Mouse (Mus musculus) gastrocnemius, adult 2 months (tissue): ENCODE data around the gene Srm. TPM values are rescaled to one million over a fixed set of nuclear protein-coding genes. Genes with fewer than 3 reads are reported as not detected.

Experiments used
- DNase-seq: peaks from one replicate; pipeline ENCODE4 v3.0.0; 2022
- H3K27ac ChIP-seq: fragments of 200-600 bp; 2 replicates; pipeline ENCODE4 v1.8.1; 2022; ENCODE audit warnings: mild to moderate bottlenecking
- H3K4me3 ChIP-seq: fragments of 200-600 bp; 2 replicates; pipeline ENCODE4 v1.8.1; 2022; ENCODE audit warnings: mild to moderate bottlenecking, moderate library complexity
- CTCF ChIP-seq: fragments of 200-600 bp; IDR thresholded peaks from 2 replicates; pipeline ENCODE4 v1.8.1; 2022; ENCODE audit warnings: antibody characterized with exemption, mild to moderate bottlenecking, moderate library complexity
- intact Hi-C: fragments of 180-260 bp; cut with DNase I; formaldehyde crosslinking; loops from one replicate; pipeline ENCODE4 v1.15.1; 2025
- total RNA-seq, 2 experiments: library from RNA; stranded (reverse); gene quantifications; 2 replicates each; pipeline ENCODE4 v1.2.3; 2021

Gene Srm
- total RNA-seq, 2 experiments from 2014 or later = 12.0 to 12.2 TPM

DNA sequence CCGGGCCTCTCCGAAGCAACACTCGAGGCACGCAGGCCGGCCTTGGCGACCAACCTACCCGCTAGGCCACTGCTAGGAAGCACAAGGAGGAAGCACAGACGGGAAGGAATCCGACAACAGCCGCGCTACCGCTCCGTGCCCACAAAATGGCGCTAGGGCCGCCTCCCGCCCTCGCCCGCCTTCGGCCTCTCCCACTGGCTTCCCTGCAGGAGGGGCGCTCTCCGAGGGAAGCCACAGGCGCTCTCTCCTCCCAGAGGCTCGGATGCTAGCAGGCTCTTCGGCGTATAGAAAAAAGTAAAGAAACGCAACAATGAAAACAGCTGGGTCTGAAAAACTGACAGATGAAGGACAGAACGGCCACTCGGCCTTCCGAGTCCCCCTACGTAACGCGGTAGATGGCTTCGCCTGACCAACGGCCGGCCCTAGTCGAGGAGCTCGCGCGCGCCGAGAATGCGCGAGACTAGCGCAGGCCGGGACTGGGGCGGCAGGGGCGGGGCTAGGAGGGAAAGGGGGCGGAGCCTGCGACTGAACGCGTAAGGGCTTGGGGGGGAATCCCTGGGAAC, 35.4 kb downstream of the Srm start, which contains the start of gene Tardbp:
Tardbp (minus strand) TSS at position 397 of the 563 bp plus-strand sequence.
- Histone ChIP-seq H3K27ac (peak within 1 kb of the TSS; percentile 96), H3K4me3 (peak within 1 kb of the TSS; percentile 94)
- intact Hi-C loops = no loop called here
- peak; percentile 98 for DNase-seq
- no peak for TF ChIP-seq CTCF

DNA sequence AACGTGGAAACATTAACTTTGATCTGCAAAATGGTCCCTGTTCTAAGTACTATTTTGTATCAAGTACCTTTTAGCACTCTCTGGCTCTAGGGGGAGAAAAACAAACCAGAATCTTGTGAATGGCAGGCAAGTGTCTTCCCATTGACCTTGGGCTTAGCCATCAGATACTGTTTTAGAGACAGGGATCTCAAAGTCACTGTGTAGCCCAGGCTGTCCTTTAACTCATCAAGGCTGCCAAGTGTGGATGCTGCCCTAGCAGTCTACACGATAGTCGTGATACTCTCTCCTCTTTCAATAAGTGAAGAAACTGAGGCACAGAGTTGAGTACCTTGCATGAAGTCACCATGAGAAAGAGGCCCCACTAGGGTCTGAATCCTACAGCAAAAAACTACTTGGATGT, 35.9 kb downstream of the Srm start:
- no peak for TF ChIP-seq CTCF
- Histone ChIP-seq H3K4me3 (peak overlapping the region; percentile 94), H3K27ac (peak overlapping the region; percentile 96)
- DNase-seq = no peak
- intact Hi-C loops = no loop called here

DNA sequence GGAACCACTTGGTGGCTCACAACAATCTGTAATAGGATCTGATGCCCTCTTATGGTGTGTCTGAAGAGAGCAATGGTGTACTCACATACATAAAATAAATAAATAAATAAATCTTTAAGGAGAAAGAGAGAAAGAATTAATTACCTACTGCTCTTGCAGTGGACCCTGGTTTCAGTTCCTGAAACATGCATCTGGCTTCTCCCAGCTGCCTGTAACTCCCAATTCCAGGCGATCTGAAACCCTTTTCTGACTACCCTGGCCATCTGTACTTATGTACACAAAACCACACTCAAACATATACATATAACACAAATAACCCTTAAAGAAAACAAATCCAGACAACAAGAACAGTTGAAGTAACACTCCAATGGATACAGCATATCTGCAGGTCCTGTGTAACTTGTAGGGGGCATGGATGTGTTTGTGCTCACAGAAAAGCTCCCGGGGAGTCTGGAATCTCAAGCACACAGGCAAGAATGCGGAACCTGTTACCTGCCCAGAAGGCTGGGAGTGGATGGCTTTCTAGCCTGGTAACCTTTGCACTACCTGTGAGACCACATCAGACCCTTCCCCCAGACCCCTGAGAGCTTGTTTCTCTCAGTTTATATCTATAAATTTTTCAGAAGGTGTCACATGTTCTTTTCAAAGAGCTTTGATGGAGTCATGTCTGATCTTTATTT, 40.9 kb downstream of the Srm start:
- intact Hi-C loops = no loop called here
- Histone ChIP-seq H3K27ac (no peak overlapping the region), H3K4me3 (no peak overlapping the region)
- DNase-seq = no peak
- no peak for TF ChIP-seq CTCF

DNA sequence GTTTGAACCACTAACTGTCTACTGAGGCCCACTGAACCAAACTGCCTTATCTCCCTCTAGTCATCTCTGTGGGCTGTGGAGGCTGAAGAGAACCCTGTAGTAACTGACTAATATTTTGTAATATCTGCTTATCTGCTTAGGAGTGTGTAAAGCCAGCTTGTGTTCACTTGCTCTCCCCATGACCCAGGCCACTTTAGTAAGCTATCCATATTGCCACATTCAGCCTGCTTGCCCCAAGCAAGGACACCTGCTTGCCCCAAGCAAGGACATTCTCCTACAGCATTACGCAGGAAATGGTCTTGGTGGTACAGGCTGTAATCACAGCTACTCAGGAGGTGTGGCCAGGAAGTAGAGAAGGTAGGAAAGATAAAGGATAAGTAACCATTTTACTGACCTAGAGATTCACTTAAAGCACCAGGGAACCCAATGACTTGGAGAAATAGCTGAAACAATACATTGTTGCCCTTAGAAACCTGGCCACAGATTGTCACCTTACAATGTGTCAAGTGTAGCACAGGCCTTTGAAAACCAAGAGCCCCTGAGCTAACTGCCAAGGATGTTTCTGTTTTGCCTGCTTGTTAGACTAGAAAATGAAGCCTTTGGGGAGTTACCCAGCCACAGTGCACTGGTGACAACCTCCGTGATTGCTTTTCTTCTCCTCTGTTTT, 42.2 kb downstream of the Srm start:
- Histone ChIP-seq H3K4me3 (no peak overlapping the region), H3K27ac (no peak overlapping the region)
- intact Hi-C loops = no loop called here
- DNase-seq = no peak
- TF ChIP-seq CTCF = no peak

DNA sequence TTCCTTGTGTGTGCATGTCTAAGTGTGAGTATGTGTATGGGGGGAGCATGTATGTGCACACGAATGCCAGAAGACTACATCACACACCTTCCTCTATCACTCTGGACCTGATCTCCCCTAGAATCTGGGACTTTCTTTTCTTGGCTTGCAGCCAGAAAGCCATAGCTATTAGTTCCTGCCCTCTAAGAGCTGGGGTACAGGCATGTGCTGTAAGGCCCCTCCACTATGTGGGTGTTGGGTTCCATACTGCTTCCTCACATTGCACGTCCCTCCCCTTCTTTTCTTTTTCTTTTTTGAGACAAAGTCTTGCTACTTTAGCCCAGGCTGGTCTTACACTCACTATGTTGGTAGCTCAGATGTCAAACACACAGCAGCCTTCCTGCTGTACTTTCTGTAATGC, 44.0 kb downstream of the Srm start:
- intact Hi-C loops = no loop called here
- no peak overlapping the region for H3K27ac ChIP-seq
- TF ChIP-seq CTCF = no peak
- no peak overlapping the region for H3K4me3 ChIP-seq
- no peak for DNase-seq

DNA sequence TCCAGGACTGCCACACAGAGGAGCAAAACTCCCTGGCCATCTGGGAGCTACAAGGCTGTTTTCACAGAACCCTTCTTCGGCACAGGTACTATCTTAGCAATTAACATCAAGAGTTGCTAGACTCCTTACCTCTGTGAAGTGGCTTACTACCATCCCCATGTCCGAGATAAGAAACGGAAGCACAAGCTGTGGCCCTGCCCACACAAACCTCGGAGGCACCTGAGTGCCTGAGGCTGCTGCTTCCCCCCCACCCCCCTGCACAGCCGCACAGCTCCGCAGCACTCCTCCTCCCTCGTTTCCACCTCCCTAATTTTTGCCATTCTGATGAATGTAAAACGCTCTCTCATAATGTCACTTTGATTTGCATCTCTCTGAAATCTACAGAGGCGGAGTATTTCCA, 47.0 kb downstream of the Srm start:
- H3K4me3 ChIP-seq = no peak overlapping the region
- H3K27ac ChIP-seq = no peak overlapping the region
- intact Hi-C loops = no loop called here
- no peak for DNase-seq
- TF ChIP-seq CTCF = no peak

DNA sequence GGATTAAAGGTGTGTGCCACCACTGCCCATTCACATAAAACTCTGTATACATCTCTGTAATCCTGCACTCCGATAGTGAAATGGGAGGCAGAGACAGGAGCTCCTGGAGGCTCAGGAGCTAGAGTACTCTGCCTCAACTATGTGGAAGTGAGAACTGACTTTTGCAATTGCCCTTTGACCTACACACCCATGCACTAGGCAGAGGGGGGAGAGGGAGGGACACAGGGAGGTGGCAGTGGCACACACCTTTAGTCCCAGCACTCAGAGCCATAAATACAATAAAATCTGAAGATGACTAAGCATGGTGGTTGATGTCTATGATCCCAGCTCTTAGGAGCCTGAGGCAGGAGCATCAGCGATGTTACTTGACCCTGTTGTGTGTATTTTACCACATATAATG, 48.2 kb downstream of the Srm start:
- H3K27ac ChIP-seq = no peak overlapping the region
- DNase-seq = no peak
- no peak for TF ChIP-seq CTCF
- intact Hi-C loops = no loop called here
- no peak overlapping the region for H3K4me3 ChIP-seq

DNA sequence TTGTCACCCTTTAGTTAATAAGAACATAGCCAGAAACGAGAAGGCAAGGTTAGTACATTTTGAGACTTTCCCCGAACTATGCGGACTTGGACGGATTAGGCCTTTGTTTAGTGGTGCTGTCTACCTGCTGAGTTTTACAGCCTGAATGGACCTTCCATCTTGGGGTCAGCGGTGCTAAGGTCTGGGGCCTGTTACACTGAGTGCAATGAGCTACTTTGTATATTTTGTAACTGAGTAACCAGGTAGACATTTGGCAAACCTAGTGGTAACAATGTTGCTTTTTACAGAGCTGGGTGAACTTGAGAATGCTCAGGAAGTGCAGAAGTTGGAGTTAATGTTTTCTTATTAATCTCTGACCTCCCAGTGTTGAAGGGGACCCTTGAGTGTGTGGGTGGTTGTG, 49.8 kb downstream of the Srm start:
- no peak for DNase-seq
- Histone ChIP-seq H3K27ac (no peak overlapping the region), H3K4me3 (no peak overlapping the region)
- intact Hi-C loops = no loop called here
- no peak for TF ChIP-seq CTCF

DNA sequence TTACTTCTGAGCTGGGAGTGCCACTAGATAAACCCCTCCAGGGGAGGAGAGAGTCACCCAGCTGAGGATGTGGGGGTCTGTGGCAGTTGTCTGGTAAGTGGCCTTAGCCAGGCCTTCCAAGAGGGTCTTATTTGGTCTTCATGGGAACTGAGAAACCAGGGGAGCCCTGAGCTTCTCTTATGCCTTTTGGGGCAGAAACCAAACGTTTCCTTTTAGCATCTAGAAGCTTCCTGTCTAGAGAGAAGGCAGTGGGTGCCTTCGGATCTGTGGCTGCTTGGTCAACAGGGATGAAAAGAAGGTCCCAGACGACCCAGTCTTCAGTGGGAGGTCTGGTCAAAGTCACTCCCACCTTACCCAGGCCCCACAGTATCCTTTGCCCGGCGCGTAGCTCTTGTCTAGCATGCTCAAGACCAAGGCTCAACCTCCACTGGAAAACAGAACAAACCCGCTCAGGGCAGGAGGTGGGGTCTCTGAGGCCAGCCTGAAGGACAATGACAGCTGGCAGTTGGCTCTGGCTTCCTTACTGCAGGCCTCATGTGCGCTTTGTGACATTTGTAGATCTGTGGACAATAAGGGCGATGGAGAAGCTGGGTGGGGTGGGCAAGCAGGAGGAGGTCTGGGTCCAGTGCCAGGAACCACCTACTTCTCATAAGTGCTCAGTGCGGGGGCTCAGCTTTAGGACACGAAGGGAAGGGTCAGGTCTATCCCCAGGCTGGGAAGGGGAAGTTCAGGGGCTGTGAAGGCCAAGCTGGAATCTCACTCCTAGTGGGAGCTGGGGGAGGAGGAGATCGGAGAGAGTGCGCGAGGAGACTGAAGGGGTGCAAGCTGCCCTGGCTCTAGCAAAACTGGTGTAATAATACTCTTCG, 52.2 kb downstream of the Srm start, which contains the start of gene Gm572:
Gm572 (plus strand) TSS at position 27 of the 866 bp plus-strand sequence.
- TF ChIP-seq CTCF = no peak
- peak within 1 kb of the TSS; percentile 65 for H3K4me3 ChIP-seq
- peak within 1 kb of the TSS; percentile 55; the same call in 1 of the 2 replicates for H3K27ac ChIP-seq
- intact Hi-C loops = no loop called here
- no peak for DNase-seq

DNA sequence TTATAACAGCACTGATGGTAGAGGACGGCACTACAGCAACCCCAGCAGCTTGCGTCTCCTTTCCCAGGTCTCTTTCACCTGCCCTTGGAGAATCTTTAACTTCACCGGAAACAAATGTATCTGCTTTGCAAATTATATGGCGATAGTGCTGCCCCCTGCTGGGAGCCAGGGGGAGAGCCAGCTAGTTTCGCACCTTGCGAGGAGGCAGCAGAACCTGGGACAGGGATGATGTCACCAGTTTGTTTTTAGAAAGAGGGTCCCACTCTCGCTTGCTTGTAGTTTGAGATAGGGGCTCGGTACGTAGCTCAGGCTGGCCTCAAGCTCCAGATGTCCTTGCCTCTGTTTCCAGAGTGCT, 52.8 kb downstream of the Srm start:
- H3K27ac ChIP-seq = peak overlapping the region; percentile 55; the same call in 1 of the 2 replicates
- intact Hi-C loops = no loop called here
- peak; percentile 74 for DNase-seq
- peak overlapping the region; percentile 65 for H3K4me3 ChIP-seq
- TF ChIP-seq CTCF = peak; percentile 94; the same call in 1 of the 2 replicates

Other genes with a start within 250 kb of the Srm start
- 10 to 100 TPM; 10.3 to 18.0 TPM for gene Ubiad1, start 146.7 kb upstream of the Srm start, total RNA-seq
- gene Mtor, start 142.9 kb upstream of the Srm start, total RNA-seq = 10 to 100 TPM; 36.3 to 37.1 TPM
- 10 to 100 TPM; 27.8 to 52.8 TPM for gene Angptl7, start 91.0 kb upstream of the Srm start, total RNA-seq
- 10 to 100 TPM; 21.0 to 21.6 TPM for gene Exosc10, start 33.1 kb upstream of the Srm start, total RNA-seq
- gene Masp2, start 11.1 kb downstream of the Srm start, total RNA-seq = under 1 TPM; 0.56 to 0.69 TPM
- gene Tardbp, start 35.5 kb downstream of the Srm start, total RNA-seq = 100 to 1,000 TPM; 132 to 136 TPM
- 1 to 10 TPM; 6.1 to 6.8 TPM for gene Gm572, start 51.8 kb downstream of the Srm start, total RNA-seq
- gene Casz1, start 212.9 kb downstream of the Srm start, total RNA-seq = 10 to 100 TPM; 31.2 to 41.3 TPM